Mouse (Mus musculus) bone marrow, adult 2 months (tissue): ENCODE measurements at regions not wholly inside any gene's neighbourhood (a gene's known extent, or its start where the extent isn't known, plus 50 kb on each side); places are given as distances from the start of the nearest gene placed in this dataset.

ENCODE experiments used
- CTCF ChIP-seq: fragments of 200-500 bp; IDR thresholded peaks from 2 replicates; pipeline ENCODE4 v1.5.1; 2011; ENCODE audit warnings: low read length, control low read depth; ENCODE audit not compliant: control insufficient read depth, insufficient read depth
- POLR2A ChIP-seq: fragments of 200-500 bp; IDR thresholded peaks from 2 replicates; pipeline ENCODE4 v1.6.1; 2011; ENCODE audit warnings: low read depth, mild to moderate bottlenecking, control low read depth, low read length, borderline replicate concordance; ENCODE audit not compliant: control insufficient read depth

- TF ChIP-seq POLR2A (no peak), CTCF (no peak)
Measured at GRCm38 (mm10) chr10:56660501-56660900, 283.4 kb downstream of the Gja1 start.
